Mouse (Mus musculus) small intestine, adult 2 months (tissue): ENCODE data around the gene Zfp995.
A peak's percentile ranks its signal among the peaks of the same experiment; 100 is the strongest.

Experiments
- CTCF ChIP-seq: fragments of 200-500 bp; IDR thresholded peaks from 2 replicates; pipeline ENCODE4 v1.5.1; 2012; ENCODE audit warnings: low read depth, mild to moderate bottlenecking, control low read depth, inconsistent platforms, low read length, moderate library complexity, mixed read lengths; ENCODE audit not compliant: insufficient replicate concordance, insufficient read length; ENCODE audit errors: extremely low read depth
- POLR2A ChIP-seq: fragments of 200-500 bp; IDR thresholded peaks from 2 replicates; pipeline ENCODE4 v1.6.1; 2012; ENCODE audit warnings: low read depth, mild to moderate bottlenecking, control low read depth, inconsistent platforms, low read length, moderate library complexity

DNA sequence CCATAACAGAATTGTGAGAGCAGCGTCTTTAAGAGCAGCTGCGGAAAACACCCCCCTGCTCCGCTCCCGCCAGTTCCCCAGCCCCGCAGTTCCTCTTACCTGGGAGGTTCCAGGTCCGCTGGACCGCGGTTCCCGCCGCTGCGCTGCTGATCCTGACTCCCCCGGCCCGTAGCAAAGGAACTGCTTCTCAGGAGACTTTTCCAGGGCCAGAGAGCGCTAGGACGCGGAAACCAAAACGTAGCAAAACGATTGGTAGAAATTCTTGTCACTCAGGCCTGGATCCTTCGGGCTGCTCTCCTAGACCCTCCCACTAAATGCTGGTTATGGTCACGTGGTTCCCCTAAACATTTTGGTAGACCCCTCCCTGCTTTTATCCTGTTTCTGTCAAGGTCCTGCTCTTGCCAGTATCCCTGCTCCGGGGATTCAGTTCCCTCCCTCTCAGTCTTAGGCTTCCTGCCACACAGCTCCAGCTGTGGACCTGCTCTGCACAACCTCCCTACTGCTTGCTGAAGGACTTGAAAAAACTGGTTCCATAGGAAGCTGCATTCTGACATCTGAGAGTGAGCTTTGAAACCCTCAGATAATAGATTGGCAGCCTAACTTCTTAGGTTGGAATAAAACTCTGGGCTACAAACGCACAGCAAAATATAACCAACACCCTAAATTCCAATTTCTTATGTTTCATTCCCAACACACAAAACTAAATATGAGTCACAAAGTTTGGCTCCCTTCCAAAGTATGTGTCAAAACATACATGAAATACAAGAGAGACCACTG lies 64.0 kb downstream of the Zfp995 start, which contains the start of gene Zfp820:
- TF ChIP-seq CTCF (0 out of 2 replicates have a peak, but pooled peaks have one; percentile 2), POLR2A (peak; percentile 46; the same call in 1 of the 2 replicates)
